Mouse (Mus musculus) limb, embryonic 14.5 days (tissue): ENCODE data around the gene 1700007K13Rik. TPM values are rescaled to one million over a fixed set of nuclear protein-coding genes. Genes with fewer than 3 reads are reported as not detected.
A peak's percentile ranks its signal among the peaks of the same experiment; 100 is the strongest.

ENCODE experiments used
- ATAC-seq: fragments of 200-750 bp; cut with Nextera tagmentation; 2 replicates; pipeline ENCODE4 v1.8.0; 2017; ENCODE audit warnings: low read depth, moderate number of reproducible peaks, moderate TSS enrichment; ENCODE audit not compliant: low FRiP score
- DNase-seq: peaks from one replicate; pipeline ENCODE4 v3.0.0-alpha.2; 2015; ENCODE audit warnings: low spot score
- H3K27ac ChIP-seq: fragments of 300-500 bp; sonication (generic); replicated peaks from 2 replicates; pipeline ENCODE4 v1.5.1; 2014; ENCODE audit warnings: low read depth, mild to moderate bottlenecking, low read length, moderate library complexity, mixed read lengths
- H3K27me3 ChIP-seq: fragments of 300-500 bp; sonication (generic); 2 replicates; pipeline ENCODE4 v1.6.1; 2014; ENCODE audit warnings: low read length, mixed read lengths; ENCODE audit not compliant: control insufficient read depth, insufficient read depth
- H3K36me3 ChIP-seq: fragments of 300-500 bp; sonication (generic); 2 replicates; pipeline ENCODE4 v1.6.1; 2014; ENCODE audit warnings: mild to moderate bottlenecking, low read length, moderate library complexity, mixed read lengths; ENCODE audit not compliant: control insufficient read depth, insufficient read depth
- H3K4me1 ChIP-seq: fragments of 300-500 bp; sonication (generic); 2 replicates; pipeline ENCODE4 v1.6.1; 2014; ENCODE audit warnings: antibody characterized with exemption, low read length, mixed read lengths; ENCODE audit not compliant: control insufficient read depth, insufficient read depth
- H3K4me2 ChIP-seq: fragments of 300-500 bp; sonication (generic); replicated peaks from 2 replicates; pipeline ENCODE4 v1.6.1; 2014; ENCODE audit warnings: low read depth, mild to moderate bottlenecking, low read length, moderate library complexity; ENCODE audit not compliant: severe bottlenecking
- H3K4me3 ChIP-seq: fragments of 300-500 bp; sonication (generic); replicated peaks from 2 replicates; pipeline ENCODE4 v1.5.1; 2014; ENCODE audit warnings: low read length
- H3K9ac ChIP-seq: fragments of 300-500 bp; sonication (generic); 2 replicates; pipeline ENCODE4 v1.6.1; 2014; ENCODE audit warnings: mild to moderate bottlenecking, low read depth, low read length, moderate library complexity; ENCODE audit not compliant: severe bottlenecking
- H3K9me3 ChIP-seq: fragments of 300-500 bp; sonication (generic); 2 replicates; pipeline ENCODE4 v1.6.1; 2016; ENCODE audit warnings: low read length; ENCODE audit not compliant: control insufficient read depth
- POLR2A ChIP-seq: fragments of 200-500 bp; IDR thresholded peaks from 2 replicates; pipeline ENCODE4 v1.8.0; 2012; ENCODE audit warnings: inconsistent platforms, mild to moderate bottlenecking, moderate library complexity, borderline replicate concordance; ENCODE audit not compliant: insufficient read depth, insufficient read length; ENCODE audit errors: extremely low read depth
- WGBS: fragments of 180-500 bp; shearing (Covaris S2); extraction: QIAGEN DNeasy Blood & Tissue Kit; methylation state at CpG from one replicate; pipeline ENCODE4 v1.1.7; 2014; 5-methylcytosine and 5-hydroxymethylcytosine counted together
- polyA plus RNA-seq, 2 experiments: library from polyadenylated mRNA; depleted of rRNA in 1 of 2; stranded (reverse) in 1 of 2; unstranded in 1 of 2; fragments of >200 nt; fragmentation: Nextera tagmentation in 1 of 2; extraction: Ambion mirVana in 1 of 2; gene quantifications; 2 replicates each; pipeline versions ENCODE4 v1.2.1 to v1.2.3; 2012 to 2014

Gene 1700007K13Rik
- polyA plus RNA-seq, 2 experiments: 0.55 to 0.63 TPM

DNA sequence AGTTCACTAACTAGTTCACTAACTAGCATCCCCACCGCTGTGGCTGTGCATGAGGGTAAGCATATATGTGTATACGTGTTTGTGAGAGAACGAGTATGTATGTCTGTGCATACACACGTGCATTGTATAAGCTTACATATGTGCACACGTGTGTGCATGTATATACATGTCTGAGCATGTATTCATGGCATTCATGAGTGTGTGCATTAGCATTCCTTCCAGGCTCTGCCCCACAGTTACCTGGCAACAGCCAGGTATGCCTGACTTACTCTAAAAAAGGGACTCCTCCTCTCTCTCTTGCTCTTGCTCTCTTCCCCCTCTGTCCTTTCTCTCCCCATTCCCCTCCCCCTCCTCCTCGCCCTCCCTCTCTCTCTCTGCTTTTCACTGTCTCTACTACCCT lies 38.9 kb downstream of the 1700007K13Rik start:
- no peak for TF ChIP-seq POLR2A
- no peak for ATAC-seq
- no peaks in the 10 kb centered on the region for H3K36me3 ChIP-seq

DNA sequence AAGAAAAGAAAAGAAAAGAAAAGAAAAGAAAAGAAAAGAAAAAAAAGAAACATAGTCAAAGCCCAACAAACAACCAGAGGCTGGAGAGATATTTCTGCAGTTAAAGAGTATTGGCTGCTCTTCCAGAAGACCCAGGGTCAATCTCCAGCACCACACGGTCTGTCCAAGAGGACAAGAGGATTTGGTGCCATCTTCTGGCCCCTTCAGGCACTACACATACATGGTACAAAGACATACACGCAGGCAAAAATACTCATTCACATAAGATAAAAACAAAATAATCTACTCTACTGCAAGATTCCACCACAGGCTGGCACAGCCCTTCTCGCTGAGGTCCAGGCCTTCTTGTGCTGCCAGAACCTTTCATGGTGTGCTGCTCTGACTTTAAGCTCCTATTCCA lies 43.0 kb downstream of the 1700007K13Rik start:
- no peak overlapping the region for H3K27ac ChIP-seq
- no peaks in the 10 kb centered on the region for H3K36me3 ChIP-seq
- no peaks in the 10 kb centered on the region for H3K9me3 ChIP-seq
- H3K9ac ChIP-seq: no peak overlapping the region
- ATAC-seq (no peak), DNase-seq (no peak)
- no peak overlapping the region for H3K4me2 ChIP-seq
- H3K4me1 ChIP-seq: no peaks in the 10 kb centered on the region
- 44% methylated on average over 3 of the region's 3 CpGs for WGBS
- no peak overlapping the region for H3K4me3 ChIP-seq
- no peaks in the 10 kb centered on the region for H3K27me3 ChIP-seq
- TF ChIP-seq POLR2A: no peak

More for the DNA sequence above, 38.9 kb downstream of the 1700007K13Rik start:
- Histone ChIP-seq H3K9me3 (no peaks in the 10 kb centered on the region), H3K9ac (no peak overlapping the region), H3K27me3 (no peaks in the 10 kb centered on the region), H3K4me1 (no peaks in the 10 kb centered on the region), H3K4me2 (no peak overlapping the region), H3K4me3 (no peak overlapping the region), H3K27ac (no peak overlapping the region)
- DNase-seq: no peak
- WGBS: 83% methylated on average over 6 of the region's 6 CpGs

GRCm38 (mm10) chr2:28419898-28420297 lies 46.2 kb downstream of the 1700007K13Rik start:
- Histone ChIP-seq H3K9ac (no peak overlapping the region), H3K27ac (no peak overlapping the region), H3K9me3 (no peaks in the 10 kb centered on the region), H3K4me1 (peaks cover 3% of the 10 kb centered on the region; the same call in 1 of the 2 replicates), H3K4me3 (no peak overlapping the region), H3K27me3 (no peaks in the 10 kb centered on the region), H3K4me2 (no peak overlapping the region), H3K36me3 (no peaks in the 10 kb centered on the region)
- DNase-seq (peak; percentile 94), ATAC-seq (peak; percentile 50)
- 14% methylated on average over 4 of the region's 4 CpGs for WGBS
- TF ChIP-seq POLR2A: no peak

DNA sequence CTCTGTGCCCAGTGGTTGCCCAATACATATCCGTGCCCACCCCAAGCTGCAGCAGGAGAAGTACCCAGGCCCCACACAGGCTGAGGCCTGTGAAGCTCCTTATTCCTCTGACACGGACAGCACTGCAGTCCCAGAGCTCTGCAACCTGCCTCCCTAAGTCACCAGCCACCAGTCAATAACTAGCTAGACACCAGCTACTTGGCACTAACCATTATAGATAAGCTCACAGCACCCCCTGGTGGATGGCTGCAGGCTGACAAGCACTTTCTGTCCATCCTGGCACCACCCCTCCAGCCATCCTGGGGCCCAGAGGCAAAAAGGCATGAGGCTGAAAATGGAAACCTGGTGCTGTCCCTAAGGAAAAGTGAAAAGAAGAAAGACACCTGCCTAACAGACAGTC lies 48.1 kb downstream of the 1700007K13Rik start:
- no peak overlapping the region for H3K9ac ChIP-seq
- H3K4me2 ChIP-seq: no peak overlapping the region
- no peaks in the 10 kb centered on the region for H3K9me3 ChIP-seq
- no peaks in the 10 kb centered on the region for H3K36me3 ChIP-seq
- no peaks in the 10 kb centered on the region for H3K27me3 ChIP-seq
- WGBS: 44% methylated on average over 2 of the region's 2 CpGs
- DNase-seq (peak; percentile 93), ATAC-seq (peak; percentile 33; the same call in 1 of the 2 replicates)
- H3K4me1 ChIP-seq: peaks cover 3% of the 10 kb centered on the region; the same call in 1 of the 2 replicates
- no peak for TF ChIP-seq POLR2A
- H3K4me3 ChIP-seq: no peak overlapping the region
- no peak overlapping the region for H3K27ac ChIP-seq

- no peaks in the 10 kb centered on the region for H3K36me3 ChIP-seq
- H3K9me3 ChIP-seq: no peaks in the 10 kb centered on the region
- peaks cover 3% of the 10 kb centered on the region; the same call in 1 of the 2 replicates for H3K4me1 ChIP-seq
- no peaks in the 10 kb centered on the region for H3K27me3 ChIP-seq
- WGBS: 94% methylated on average over 1 of the region's 1 CpGs
- H3K9ac ChIP-seq: no peak overlapping the region
- TF ChIP-seq POLR2A: no peak
- ATAC-seq (no peak), DNase-seq (no peak)
- no peak overlapping the region for H3K27ac ChIP-seq
- no peak overlapping the region for H3K4me2 ChIP-seq
- H3K4me3 ChIP-seq: no peak overlapping the region
Observed at GRCm38 (mm10) chr2:28416511-28416910, 49.6 kb downstream of the 1700007K13Rik start.
